Mouse (Mus musculus) thymus, postnatal 25 days (tissue): Measurements from ENCODE around the gene Idi1.
A peak's percentile ranks its signal among the peaks of the same experiment; 100 is the strongest.
"Not testable (repeated sequence)": the region's sequence is repeated elsewhere in the genome, so short reads cannot be mapped to it uniquely, and the experiment has no call there.

Experiments used
- DNase-seq: peaks from one replicate; pipeline ENCODE4 v3.0.0; 2022

Gene Idi1

DNA sequence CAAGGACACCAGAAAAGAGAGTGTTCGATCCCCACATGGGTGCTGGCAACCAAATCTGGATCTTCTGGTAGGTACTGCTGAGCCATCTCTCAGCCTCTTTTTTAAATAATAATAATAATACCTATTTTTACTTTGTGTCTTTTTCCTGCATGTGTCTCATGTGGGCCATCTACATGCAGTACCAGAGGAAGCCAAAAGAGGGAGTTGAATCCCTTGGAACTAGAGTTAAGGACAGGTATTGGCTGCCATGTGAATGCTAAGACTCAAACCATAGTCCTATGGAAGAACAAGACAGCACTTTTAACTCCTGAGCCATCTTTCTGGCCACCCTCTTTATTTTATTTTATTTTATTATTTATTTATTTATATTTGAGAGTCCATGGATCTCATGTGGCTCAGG, 3.3 kb downstream of the Idi1 start:
- DNase-seq: peak; percentile 40

DNA sequence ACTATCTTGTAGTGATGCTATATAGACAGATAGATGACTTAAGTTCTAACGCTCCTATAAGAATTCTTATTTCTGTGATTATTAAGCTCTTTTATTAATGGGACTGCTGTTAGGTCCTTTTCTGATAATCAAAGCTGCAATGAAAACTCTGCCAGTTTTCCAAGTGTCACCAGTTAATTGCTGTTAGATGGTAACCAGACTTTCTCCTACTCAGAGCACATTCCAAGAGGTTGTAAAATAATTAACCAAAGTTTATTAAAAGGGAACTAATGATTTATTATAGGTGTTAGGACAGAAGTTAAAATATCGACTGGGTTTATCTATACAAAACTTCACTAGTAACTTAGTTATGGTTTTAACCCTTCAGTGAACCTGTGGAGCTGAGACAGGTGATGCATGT, 20.7 kb downstream of the Idi1 start:
- DNase-seq: not testable (repeated sequence)

DNA sequence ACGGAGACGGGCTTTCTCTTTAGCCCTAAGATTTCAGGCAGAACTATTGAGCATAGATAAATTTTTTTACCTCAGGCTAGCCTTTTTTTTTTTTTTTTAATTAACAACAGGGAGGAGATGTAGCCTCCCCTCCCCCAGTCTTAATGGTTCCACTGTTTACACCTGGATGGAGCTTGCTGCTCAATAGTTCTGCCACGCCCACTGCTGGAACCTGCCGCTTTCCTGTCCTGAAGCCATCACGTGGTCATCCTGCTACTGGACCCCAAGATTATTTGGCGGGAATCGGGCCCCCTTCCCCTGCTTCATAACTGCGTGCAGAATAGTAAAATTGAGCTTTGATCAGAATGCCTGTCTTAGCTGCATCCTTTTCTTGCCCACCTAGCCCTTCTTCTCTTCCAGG, 28.6 kb downstream of the Idi1 start:
- DNase-seq: not testable (repeated sequence)

DNA sequence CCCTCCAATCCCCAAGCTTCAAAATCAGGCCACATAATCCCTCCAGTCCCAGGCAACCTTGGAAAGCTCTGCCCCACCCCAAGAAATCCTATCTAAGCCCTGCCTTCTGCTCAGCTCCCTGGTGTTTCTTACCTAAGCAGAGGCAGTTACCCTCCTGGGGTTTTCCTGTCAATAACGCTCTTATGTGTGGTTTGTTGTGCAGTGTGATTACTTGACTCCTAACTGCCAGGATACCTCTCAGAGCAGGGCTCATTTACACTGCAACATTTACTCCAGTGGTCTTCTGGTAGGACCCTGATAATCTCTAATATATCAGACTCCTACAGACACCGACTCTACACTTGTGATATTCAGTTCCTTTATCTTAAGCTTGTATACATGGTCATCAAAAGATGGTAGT, 48.2 kb downstream of the Idi1 start:
- DNase-seq: no peak

DNA sequence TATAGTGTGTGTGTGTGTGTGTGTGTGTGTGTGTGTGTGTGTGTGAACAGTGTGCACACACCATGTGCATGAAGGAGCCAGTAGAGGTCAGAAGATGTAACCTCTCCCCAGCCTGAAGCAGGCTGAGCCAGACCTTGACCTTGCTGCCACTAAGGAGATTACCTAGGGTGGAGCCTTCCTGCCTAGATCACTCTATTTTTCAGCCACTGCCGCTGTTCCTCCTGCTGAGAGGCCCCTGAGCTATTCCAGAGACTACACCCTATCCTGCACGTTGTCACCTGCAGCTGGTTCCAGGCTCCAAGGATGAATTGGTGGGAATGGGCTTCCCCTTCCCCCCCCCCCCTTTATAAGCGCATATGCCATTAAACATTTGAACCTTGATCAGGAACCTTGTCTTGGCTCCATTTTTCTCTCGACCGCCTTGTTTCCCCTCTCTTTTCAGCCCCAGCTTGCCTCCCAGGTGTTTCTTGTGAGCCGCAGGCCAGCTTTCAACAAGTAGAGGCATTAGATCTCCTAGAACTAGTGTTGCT, 52.4 kb downstream of the Idi1 start:
- DNase-seq: not testable (repeated sequence)

DNA sequence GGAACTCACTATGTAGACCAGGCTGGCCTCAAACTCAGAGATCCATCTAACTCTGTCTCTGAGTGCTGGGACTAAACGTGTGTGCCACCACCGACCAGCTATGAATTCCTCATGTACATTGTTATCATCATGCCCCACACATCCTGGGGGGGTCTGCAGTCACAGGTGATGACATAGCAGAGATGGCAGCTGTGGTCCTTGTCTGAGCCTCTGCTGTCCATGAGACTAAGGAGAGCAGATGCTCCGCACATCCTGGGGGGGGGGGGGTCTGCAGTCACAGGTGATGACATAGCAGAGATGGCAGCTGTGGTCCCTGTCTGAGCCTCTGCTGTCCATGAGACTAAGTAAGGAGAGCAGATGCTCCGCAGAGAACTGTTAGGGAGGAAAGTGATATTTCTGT, 55.8 kb downstream of the Idi1 start:
- DNase-seq: not testable (repeated sequence)

DNA sequence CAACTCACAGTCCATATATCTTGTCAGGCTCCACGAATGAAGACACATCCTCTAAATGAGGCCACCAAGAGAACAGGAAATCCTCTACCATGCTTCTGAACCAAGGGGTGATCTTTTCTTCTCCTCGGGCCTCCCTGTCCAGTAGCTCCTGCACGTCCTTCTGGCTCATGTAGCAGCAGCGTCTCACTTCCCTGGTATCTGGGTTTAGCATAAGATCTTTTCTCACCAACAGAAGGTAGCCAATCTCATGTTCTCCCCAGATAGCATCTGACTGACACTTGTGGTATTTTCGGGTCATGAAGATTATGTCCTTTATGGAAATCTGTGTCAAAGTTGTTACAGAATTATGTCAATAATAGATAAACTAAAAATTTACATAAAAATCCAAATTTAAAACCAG, 56.4 kb downstream of the Idi1 start:
- DNase-seq: not testable (repeated sequence)
